Mouse (Mus musculus) cerebellum, adult 2 months (tissue): ENCODE measurements around the gene Id4. TPM values are rescaled to one million over a fixed set of nuclear protein-coding genes. Genes with fewer than 3 reads are reported as not detected.

ENCODE experiments used
- DNase-seq, 2 experiments: peaks; one replicate each; pipeline ENCODE4 v3.0.0; 2021
- H3K27ac ChIP-seq: fragments of 200-500 bp; 2 replicates; pipeline ENCODE4 v1.5.1; 2012; ENCODE audit warnings: low read length, control low read depth, inconsistent platforms; ENCODE audit not compliant: insufficient read depth
- H3K27me3 ChIP-seq: fragments of 200-500 bp; 2 replicates; pipeline ENCODE4 v1.6.1; 2012; ENCODE audit warnings: inconsistent platforms, mild to moderate bottlenecking, low read length, moderate library complexity; ENCODE audit not compliant: control insufficient read depth, insufficient read depth
- H3K4me1 ChIP-seq: fragments of 200-500 bp; 2 replicates; pipeline ENCODE4 v1.6.1; 2011; ENCODE audit warnings: low read length; ENCODE audit not compliant: control insufficient read depth, insufficient read depth
- H3K4me3 ChIP-seq: fragments of 200-500 bp; replicated peaks from 2 replicates; pipeline ENCODE3; 2011; ENCODE audit warnings: mild to moderate bottlenecking, low read depth, low read length, control low read depth; ENCODE audit not compliant: insufficient read depth
- CTCF ChIP-seq: fragments of 200-500 bp; IDR thresholded peaks from 2 replicates; pipeline ENCODE4 v1.5.1; 2011; ENCODE audit warnings: low read depth, mild to moderate bottlenecking, control low read depth, low read length, moderate library complexity, borderline replicate concordance; ENCODE audit not compliant: insufficient read depth
- POLR2A ChIP-seq: fragments of 200-500 bp; IDR thresholded peaks from 2 replicates; pipeline ENCODE4 v1.6.1; 2011; ENCODE audit warnings: low read length, control low read depth, borderline replicate concordance; ENCODE audit not compliant: insufficient read depth
- whole genome bisulfite sequencing: fragments of 180-500 bp; shearing (Covaris S2); methylation state at CpG from one replicate; pipeline ENCODE4 v1.1.7; 2018; 5-methylcytosine and 5-hydroxymethylcytosine counted together
- polyA plus RNA-seq: library from polyadenylated mRNA; depleted of rRNA; stranded (reverse); fragments of >200 nt; gene quantifications from 2 replicates; pipeline ENCODE4 v1.2.3, GENCODE M21; 2012

Gene Id4
- polyA plus RNA-seq, 1 experiment, result 38.5 TPM

- H3K4me3 ChIP-seq, result no peak overlapping the region
- no peak for DNase-seq
- WGBS, result 100% methylated on average over 1 of the region's 1 CpGs
- H3K27ac ChIP-seq, result no peak overlapping the region
- TF ChIP-seq POLR2A (no peak), CTCF (no peak)
- H3K4me1 ChIP-seq, result no peaks in the 10 kb centered on the region
- H3K27me3 ChIP-seq, result no peaks in the 10 kb centered on the region; the same call in 1 of the 2 replicates
Measured at GRCm38 (mm10) chr13:48274107-48274506, 13.1 kb downstream of the Id4 start.

GRCm38 (mm10) chr13:48276981-48277380 lies 16.0 kb downstream of the Id4 start:
- Histone ChIP-seq H3K4me1 (no peaks in the 10 kb centered on the region), H3K27me3 (no peaks in the 10 kb centered on the region; the same call in 1 of the 2 replicates), H3K4me3 (no peak overlapping the region), H3K27ac (no peak overlapping the region)
- TF ChIP-seq CTCF (no peak), POLR2A (no peak)
- no peak for DNase-seq
- 53% methylated on average over 7 of the region's 7 CpGs for WGBS

GRCm38 (mm10) chr13:48284426-48284825 lies 23.4 kb downstream of the Id4 start:
- no peaks in the 10 kb centered on the region; the same call in 1 of the 2 replicates for H3K27me3 ChIP-seq
- 56% methylated on average over 9 of the region's 9 CpGs for WGBS
- H3K4me3 ChIP-seq, result no peak overlapping the region
- H3K4me1 ChIP-seq, result no peaks in the 10 kb centered on the region
- no peak for DNase-seq
- TF ChIP-seq CTCF (no peak), POLR2A (no peak)
- no peak overlapping the region for H3K27ac ChIP-seq

- TF ChIP-seq POLR2A (no peak), CTCF (no peak)
- no peaks in the 10 kb centered on the region for H3K4me1 ChIP-seq
- no peak overlapping the region for H3K27ac ChIP-seq
- no peaks in the 10 kb centered on the region; the same call in 1 of the 2 replicates for H3K27me3 ChIP-seq
- no peak for DNase-seq
- no peak overlapping the region for H3K4me3 ChIP-seq
- WGBS, result 90% methylated on average over 9 of the region's 9 CpGs
Measured at GRCm38 (mm10) chr13:48284918-48285693, 24.1 kb downstream of the Id4 start.

GRCm38 (mm10) chr13:48290427-48290826 lies 29.4 kb downstream of the Id4 start:
- DNase-seq, result no peak
- TF ChIP-seq CTCF (no peak), POLR2A (no peak)
- H3K27ac ChIP-seq, result no peak overlapping the region

GRCm38 (mm10) chr13:48314500-48314899 lies 53.5 kb downstream of the Id4 start:
- no peak for DNase-seq
- Histone ChIP-seq H3K4me3 (no peak overlapping the region), H3K4me1 (no peaks in the 10 kb centered on the region), H3K27ac (no peak overlapping the region), H3K27me3 (no peaks in the 10 kb centered on the region)
- no peak for TF ChIP-seq CTCF
- TF ChIP-seq POLR2A, result no peak
- WGBS, result 89% methylated on average over 7 of the region's 7 CpGs

More at GRCm38 (mm10) chr13:48290427-48290826, 29.4 kb downstream of the Id4 start:
- 25% methylated on average over 13 of the region's 13 CpGs for WGBS
- no peaks in the 10 kb centered on the region for H3K27me3 ChIP-seq
- H3K4me3 ChIP-seq, result no peak overlapping the region
- no peaks in the 10 kb centered on the region for H3K4me1 ChIP-seq
